Mouse (Mus musculus) liver, postnatal 0 days (tissue): ENCODE data around the gene Trpm3.

Experiments used
- CTCF ChIP-seq: sonication (generic); IDR thresholded peaks from 2 replicates; pipeline ENCODE4 v1.5.1; 2016; ENCODE audit warnings: antibody characterized with exemption, low read depth
- EP300 ChIP-seq: IDR thresholded peaks from 2 replicates; pipeline ENCODE4 v1.6.1; 2016; ENCODE audit warnings: antibody characterized with exemption, low read depth, mild to moderate bottlenecking

DNA sequence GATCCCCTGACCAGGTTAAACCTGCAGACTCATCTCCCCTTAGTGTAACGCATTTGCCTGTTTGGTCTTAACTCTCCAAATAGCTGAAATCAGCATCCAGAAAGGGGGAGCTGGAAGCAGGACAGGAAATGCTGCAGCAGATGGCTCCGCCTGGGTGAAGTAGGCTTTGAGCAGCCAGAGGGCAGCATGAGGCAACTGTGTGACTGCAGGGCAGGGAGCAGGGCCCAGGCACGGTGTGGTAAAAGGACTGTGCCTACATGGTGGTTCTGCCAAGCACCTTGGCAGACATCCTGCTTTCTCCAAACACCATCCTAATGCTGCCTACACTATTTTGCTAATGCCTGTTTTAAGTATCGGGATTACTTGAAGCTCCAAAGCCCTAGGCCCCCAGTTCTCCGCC is 801.6 kb downstream of the Trpm3 start:
- TF ChIP-seq CTCF (peak; percentile 74), EP300 (no peak)
